Mouse (Mus musculus) monocyte, adult 5-6 weeks (primary cell): Measurements from ENCODE around the gene B9d1. TPM values are rescaled to one million over a fixed set of nuclear protein-coding genes. Genes with fewer than 3 reads are reported as not detected.
A peak's percentile ranks its signal among the peaks of the same experiment; 100 is the strongest.

Source experiments
- ATAC-seq: fragments of 153-309, 156-312 bp; replicated peaks from 2 replicates; pipeline ENCODE4 v1.8.0; 2017; ENCODE audit warnings: mild to moderate bottlenecking; ENCODE audit not compliant: low TSS enrichment, insufficient number of reproducible peaks, severe bottlenecking, poor library complexity, low FRiP score
- total RNA-seq: library from RNA; stranded (forward); fragments of 200-1000, 200-491, 200-594 nt; gene quantifications from 3 replicates; pipeline ENCODE4 v1.2.3, GENCODE M21; 2017

Gene B9d1
- total RNA-seq: not detected in 3 replicates

GRCm38 (mm10) chr11:61504713-61505257, at the start of gene B9d1:
B9d1 (plus strand) TSS chr11:61505144.
- ATAC-seq: peak; percentile 88

- no peak for ATAC-seq
Measured at GRCm38 (mm10) chr11:61464071-61464470, 40.9 kb upstream of the B9d1 start.

GRCm38 (mm10) chr11:61465422-61465821, 39.5 kb upstream of the B9d1 start:
- no peak for ATAC-seq

GRCm38 (mm10) chr11:61468534-61468933, 36.4 kb upstream of the B9d1 start:
- 0 out of 2 replicates have a peak, but pooled peaks have one; percentile 31 for ATAC-seq

- peak; percentile 84 for ATAC-seq
Measured at GRCm38 (mm10) chr11:61469317-61469917, 35.5 kb upstream of the B9d1 start.

- ATAC-seq: no peak
Measured at GRCm38 (mm10) chr11:61470880-61471279, 34.1 kb upstream of the B9d1 start.

- no peak for ATAC-seq
Measured at GRCm38 (mm10) chr11:61473630-61474029, 31.3 kb upstream of the B9d1 start.

GRCm38 (mm10) chr11:61476786-61477382, 28.1 kb upstream of the B9d1 start:
- no peak for ATAC-seq

GRCm38 (mm10) chr11:61477566-61478508, 27.1 kb upstream of the B9d1 start:
- ATAC-seq: no peak

GRCm38 (mm10) chr11:61478788-61479187, 26.2 kb upstream of the B9d1 start:
- ATAC-seq: no peak

GRCm38 (mm10) chr11:61481239-61482090, 23.5 kb upstream of the B9d1 start:
- ATAC-seq: no peak

- no peak for ATAC-seq
Measured at GRCm38 (mm10) chr11:61483226-61483845, 21.6 kb upstream of the B9d1 start.

GRCm38 (mm10) chr11:61484256-61484612, 20.7 kb upstream of the B9d1 start:
- ATAC-seq: no peak

- ATAC-seq: no peak
Measured at GRCm38 (mm10) chr11:61484613-61485540, 20.1 kb upstream of the B9d1 start, which contains the start of gene Mfap4. Mfap4 (plus strand) TSS chr11:61485431.

GRCm38 (mm10) chr11:61485541-61486457, 19.1 kb upstream of the B9d1 start:
- ATAC-seq: no peak
